Mouse (Mus musculus): ENCODE measurements around the gene Dnmt3l.
"Not testable (repeated sequence)": the region's sequence is repeated elsewhere in the genome, so short reads cannot be mapped to it uniquely, and the experiment has no call there.

Dnmt3l gene

DNA sequence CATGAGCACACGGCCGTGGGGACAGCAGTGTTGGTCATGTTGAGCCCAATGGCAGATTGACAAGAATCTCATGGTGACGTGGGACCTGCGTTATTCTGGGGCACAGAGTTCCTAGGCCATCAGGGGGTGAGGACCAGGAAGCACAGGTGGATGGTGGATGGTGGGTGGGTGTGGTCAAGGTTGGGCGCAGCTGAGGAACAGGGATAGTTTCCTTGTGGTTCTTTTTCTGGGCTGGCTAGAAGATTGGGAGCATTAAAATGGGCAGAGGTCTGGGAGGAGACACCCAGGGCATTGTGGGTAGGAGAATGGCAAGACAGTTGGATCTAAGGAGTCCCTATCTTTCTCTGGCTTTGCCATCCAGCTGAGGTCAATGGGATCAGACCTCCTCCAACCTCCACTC is at the start of gene Dnmt3l:
TSS of gene Dnmt3l (plus strand) at position 301 of the 400 bp plus-strand sequence.
- DNase-seq (ENCODE audit: low spot score) = no peak

DNA sequence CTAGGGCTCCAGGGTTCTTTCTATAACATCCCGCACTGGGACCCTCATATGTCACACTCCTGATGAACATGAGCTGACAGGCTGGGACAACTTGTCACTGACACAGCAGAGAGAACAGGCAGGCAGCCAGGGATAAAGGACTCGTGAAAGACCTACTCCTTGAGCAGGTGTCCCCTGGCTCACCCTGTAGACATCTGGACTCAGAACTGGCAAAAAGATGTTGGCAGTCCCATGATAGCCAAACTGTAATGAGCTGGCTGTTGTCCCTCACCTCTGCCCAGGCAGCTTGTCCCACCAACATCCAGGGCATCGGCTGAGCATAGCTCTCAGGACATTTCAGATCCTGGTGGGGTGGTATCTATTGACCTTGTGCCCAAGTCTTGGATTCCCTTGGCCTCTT is 46.1 kb upstream of the Dnmt3l start:
- no peak for DNase-seq (ENCODE audit: low spot score)

DNA sequence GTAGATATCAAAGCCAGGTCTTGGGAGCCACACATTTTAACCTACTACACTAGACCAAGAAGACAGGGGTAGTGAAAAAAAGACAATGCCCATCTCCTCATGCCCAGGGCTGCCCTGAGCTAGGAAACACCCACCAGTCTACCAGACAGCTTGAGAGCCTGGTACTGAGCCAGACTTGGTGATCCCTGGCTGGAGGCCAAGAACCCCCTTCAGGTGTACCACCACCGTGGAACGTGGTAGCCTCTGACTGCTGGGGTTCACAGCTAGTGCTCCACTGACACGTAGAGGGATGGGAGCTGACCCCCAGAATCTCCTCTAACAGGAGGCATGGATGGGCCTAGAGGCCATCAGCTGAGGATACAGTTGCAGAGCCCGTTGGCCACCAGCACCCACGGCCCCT is 41.5 kb upstream of the Dnmt3l start:
- no peak for DNase-seq (ENCODE audit: low spot score)

DNA sequence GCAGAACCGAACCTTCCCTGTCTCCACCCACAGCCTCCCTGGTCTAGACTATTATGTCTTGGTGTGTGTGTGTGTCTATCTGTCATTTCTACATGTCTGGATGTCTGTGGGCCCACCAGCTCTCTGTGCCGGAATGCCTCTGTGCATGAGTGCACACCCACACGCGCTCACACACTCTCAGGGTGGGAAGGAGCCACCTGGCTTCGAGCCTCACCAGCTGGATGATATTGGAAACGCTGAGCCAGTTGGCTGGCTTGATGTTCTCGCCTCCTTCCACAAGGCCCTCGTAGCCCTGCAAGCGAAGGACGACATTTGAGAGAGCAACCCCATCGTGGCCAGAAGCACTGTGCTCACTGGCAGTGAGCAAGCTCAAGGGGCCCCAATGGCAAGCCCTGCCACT is 40.0 kb upstream of the Dnmt3l start:
- no peak for DNase-seq (ENCODE audit: low spot score)

DNA sequence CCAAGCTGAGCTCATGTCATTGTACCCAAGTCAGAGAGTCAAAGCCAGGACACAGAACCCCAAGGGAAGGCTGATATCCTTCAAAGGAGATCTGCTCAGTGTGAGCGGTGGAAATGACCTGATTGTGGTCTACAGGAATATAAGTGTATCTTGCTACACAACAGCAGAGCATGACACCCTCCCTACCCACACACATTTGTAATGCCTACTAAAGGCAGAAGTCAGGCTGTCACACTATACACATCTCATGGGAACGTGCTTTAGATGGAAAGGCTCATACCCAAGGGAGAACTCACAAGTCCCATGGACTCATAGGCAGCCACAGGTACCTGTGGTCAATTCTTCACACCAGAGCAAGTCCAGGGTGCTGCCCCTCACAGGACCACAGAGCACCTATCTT is 39.4 kb upstream of the Dnmt3l start:
- no peak for DNase-seq (ENCODE audit: low spot score)

DNA sequence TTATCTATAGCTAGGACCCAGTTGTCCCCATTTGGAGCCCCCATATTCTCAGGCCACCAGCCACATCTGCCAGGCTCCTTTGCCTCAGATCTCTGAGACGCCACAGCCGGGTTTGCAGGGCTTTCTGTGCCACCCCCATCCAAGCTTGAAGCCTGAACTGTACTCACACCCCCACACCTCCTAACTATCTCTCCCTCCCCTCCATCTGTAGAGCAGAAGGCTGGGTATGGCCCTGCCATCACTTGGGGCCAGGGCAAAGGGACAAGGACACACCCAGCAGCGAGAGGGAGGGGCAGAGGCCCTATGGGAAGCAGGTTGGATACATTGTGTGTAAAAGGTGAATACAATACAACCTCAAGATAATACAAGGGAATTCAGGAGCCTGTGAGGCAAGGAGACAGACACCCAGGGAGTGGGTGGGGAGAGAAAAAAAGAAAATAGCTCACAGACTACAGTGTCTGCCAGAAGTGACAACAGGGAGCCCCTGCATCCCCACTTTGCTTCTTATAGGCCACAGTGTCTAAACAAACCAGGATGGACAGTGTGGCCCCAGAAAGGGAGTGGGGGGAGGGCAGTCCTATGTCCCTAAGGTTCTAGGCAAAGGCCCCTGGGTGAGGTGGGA is 37.2 kb upstream of the Dnmt3l start:
- no peak for DNase-seq (ENCODE audit: low spot score)

DNA sequence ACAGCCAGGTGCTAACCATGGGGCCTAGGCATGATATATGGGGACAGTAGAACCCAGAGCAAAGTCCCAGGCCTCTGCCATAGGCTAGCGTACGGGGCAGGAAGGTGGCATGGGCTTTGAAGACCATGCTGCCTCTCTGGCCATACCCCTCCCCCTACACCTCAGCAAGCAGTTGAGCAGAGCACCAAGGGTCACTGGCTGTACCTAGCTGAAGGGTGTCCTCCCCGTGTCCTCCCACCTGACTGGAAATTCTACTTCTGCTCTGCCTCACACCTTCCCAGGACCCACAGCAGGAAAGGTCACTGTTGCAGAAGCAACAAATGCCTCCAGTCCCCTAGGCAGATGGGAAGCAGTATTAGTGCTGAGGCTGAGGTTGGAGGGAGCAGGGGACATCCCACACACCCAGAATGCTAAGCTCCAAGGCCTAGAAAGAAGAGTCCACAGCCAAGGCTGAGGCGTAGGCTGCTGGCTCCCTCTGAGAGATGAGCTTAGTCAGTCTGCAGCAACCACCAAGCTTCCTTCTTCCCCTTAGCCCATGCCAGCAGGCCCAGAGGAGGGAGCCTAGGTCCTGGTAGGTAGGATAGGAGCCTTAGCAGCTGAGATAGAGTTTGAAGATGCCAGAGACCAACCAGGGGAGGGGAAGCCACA is 35.8 kb upstream of the Dnmt3l start:
- no peak for DNase-seq (ENCODE audit: low spot score)

DNA sequence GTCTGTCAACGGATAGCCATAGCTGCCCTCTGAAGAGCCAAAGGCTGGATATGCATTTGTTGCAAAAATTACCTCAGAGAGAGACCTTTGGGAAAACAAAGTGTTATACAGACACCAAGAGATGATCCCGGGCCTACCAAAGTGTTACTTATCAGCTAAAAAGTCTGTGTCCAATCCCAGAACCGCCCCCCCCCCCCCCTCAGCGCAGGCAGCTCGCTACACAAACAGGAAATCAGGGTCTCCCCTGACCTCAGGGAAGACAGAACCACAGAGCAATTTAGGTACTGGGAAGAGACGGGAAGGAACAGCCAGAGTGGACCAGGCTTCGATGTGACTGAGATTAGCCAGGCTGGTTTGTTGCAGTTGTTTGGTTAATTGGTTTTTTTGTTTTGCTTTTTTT is 34.5 kb upstream of the Dnmt3l start:
- DNase-seq (ENCODE audit: low spot score) = no peak

DNA sequence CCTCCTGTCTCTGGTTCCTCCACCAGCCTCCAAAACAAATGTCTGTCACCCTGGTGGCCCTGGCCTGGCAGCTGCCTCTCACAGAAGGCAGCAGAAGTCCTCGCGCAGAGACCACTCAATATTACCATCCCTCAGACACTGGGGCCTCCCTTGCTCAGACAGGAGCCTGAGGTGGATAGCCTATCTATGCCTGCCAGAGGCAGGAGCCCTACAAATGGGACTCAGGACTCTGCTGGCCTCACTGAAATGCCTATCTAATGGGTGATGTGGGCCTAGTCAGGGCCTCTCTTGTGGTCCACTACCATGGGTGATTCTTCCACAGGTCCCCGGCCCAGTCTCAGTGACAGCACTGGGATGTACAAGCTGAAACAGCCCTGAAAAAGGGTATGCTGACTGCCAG is 33.6 kb upstream of the Dnmt3l start:
- DNase-seq (ENCODE audit: low spot score) = no peak

DNA sequence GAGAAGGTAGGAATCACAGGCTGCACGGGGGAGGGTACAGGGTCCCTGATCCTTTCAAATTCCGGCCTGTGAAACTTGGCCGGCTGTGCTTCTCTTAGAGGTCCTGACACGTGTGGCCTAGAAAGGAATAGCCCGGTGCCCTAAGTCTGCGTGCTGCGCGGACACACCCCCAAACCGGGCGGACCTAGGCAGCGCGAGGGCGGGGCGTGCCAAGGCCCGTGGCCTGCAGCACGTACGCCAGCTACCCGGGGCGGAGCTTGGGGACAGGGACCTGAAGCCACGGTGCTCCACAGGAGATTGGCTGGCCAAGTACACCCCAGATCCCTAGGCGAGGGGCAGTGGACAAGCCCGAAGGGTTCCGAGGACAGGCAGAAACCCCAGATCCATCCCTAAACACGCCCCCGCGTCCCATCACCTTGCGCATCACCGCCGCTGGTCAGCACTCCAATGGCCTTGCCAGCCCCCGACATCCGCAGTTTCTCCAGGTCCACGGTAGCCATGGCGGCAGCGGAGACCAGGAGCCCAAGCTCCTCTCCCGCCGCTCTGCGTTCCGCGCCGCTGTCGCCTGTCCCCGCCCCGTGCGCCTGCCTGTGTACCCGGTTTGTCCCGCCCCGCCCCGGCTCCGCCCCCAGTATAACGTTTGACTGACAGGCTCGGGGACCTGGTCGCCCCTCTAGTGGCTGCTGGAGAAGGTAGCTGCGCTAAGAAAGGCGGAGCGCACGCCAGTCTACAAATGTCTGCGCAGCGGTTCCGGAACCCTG is 32.4 kb upstream of the Dnmt3l start:
- DNase-seq (ENCODE audit: low spot score) = peak; percentile 96

DNA sequence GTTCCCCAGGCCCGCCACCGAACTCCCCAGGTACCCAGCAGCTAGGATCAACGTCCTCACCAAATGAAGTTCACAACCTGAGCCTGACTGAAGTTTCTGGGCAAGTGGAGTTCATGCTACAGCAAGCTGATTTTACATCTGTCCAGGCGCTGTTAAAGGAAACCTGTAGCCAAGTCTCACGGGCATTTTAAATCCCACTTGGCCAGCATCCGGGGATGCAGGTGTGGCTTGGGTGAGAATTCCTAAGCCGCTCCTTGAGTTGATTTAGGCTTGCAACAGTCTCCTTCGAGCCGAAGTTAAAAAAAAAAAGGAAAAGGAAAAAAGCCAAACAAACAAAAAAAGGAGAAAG is 31.8 kb upstream of the Dnmt3l start, which contains the start of gene Pfkl:
TSS of gene Pfkl (minus strand) at position 139 of the 349 bp plus-strand sequence.
- no peak for DNase-seq (ENCODE audit: low spot score)

DNA sequence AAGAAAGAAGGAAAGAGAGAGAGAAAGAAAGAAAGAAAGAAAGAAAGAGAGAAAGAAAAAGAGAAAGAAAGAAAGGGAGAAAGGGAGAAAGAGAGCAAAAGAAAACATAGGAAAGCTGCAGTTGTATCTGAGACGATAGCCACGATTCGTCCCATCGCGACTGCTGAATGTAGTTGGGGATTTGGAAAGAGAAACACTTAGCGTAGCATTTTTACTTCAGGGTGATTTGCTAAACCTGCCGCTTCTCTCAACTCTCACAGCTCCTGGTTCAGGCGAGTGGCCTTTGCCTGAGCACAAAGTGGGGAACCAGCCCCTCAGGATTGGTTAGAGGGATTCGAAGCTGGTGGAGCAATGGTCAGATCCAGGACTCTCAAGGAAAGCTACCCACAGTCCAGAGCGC is 31.4 kb upstream of the Dnmt3l start:
- DNase-seq (ENCODE audit: low spot score) = no peak

DNA sequence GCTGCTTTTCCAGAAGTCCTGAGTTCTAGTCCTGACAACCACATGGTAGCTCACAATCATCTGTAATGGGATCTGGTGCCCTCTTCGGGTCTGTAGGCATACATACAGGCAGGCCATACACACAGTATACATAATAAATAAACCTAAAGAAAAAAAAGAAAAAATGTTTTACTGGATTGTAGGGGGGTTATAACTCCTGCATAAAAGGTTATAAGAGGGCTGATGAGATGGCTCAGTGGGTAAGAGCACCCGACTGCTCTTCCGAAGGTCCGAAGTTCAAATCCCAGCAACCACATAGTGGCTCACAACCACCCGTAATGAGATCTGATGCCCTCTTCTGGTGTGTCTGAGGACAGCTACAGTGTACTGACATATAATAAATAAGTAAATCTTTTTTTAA is 30.6 kb upstream of the Dnmt3l start:
- not testable (repeated sequence) for DNase-seq (ENCODE audit: low spot score)

DNA sequence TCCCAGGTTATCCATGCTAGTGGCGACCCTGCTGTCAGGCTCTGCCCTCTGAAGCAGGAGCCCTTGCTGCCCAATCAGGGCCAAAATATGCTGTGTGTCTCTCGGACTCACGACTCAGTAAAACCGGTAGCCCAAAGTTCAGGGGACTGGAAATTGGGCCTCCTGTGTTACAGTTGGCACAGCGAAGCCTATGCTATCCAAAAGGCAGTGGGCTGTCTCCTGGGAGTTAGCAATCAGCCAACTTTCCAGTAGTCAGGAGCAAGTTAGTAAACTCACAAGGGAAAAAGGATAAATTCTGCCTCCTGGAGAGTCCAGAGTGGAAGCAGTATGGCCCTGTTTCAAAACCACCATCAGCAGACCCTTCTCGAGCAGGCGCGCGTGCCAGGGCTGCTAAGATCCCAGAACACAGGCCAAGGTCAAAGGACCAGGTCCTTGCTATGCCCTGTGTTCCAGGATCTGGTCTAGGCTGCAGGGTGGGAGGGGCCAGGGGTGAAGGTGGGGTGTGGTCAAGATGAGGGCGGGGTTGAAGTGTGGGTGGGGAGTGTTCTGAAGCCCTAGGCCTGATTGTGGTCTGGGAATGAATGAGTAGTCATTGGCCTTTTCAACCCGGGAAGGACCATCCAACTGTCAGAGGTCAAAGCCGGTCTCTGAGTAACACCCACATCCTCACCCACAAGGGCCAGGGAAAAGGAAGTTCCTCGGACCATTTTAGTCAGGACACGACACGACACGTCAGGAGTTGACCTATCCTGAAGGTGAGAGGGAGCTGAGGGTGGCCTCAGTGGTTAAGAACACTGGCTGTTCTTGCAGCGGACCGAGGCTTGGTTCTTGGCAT is 28.9 kb upstream of the Dnmt3l start:
- no peak for DNase-seq (ENCODE audit: low spot score)

DNA sequence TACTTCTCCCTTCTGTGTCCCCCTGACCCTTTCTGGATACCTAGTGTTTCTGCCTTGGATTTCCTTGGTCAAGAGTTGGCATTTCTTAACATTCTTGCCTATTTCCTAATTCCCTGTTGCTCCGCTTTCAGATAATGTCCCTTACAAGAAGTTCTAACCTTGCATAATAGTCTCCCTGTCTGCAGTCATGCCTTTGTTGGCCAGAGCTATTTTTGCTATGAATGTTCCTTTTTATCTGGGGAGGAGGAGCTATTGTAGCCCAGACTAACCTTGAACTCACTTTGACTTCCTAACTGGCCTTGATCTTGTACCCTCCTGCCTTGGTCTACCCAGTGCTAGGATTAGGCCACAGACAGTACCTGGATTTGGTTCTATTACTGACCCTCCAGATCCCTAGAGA is 26.3 kb upstream of the Dnmt3l start:
- peak; percentile 42 for DNase-seq (ENCODE audit: low spot score)

DNA sequence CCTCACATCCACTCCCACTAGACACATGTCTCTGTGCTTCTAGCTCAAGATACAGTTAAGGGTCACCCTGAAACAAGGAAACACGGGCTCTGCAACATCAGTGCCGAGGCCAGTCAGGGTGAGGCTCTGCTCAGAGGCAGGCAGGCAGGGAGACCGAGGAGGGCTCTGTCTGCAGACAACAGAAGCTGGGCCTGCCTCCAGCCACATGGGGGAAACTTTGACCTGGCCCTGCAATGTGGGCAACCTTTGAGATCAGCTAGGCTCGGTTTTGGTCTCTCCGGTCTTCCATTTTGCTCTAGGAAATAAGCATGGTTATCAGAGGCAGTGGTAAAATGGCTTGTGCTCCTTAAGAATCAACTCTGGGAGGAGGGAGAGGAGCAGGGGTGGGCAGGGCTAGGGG is 25.4 kb upstream of the Dnmt3l start:
- no peak for DNase-seq (ENCODE audit: low spot score)

DNA sequence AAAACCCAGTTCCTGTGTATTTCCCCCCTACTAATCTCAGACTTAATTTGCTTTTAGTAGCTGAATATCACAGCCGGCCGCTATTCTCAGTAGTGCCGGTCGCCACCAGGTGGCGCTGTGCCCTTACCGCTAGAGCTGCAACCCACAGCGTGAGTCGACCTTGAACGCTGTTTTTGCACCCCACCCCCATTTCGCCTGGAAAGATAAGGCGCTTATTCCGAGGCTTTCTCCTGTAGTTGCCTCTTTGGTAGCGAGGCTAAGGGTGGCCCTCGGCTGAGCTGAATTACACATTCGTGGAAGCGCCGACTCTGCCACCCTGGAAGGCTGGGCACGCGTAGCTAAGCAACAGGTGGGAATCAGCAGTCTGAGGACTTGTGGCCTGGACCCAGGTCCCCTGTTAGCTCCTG is 22.9 kb upstream of the Dnmt3l start:
- peak; percentile 53 for DNase-seq (ENCODE audit: low spot score)

DNA sequence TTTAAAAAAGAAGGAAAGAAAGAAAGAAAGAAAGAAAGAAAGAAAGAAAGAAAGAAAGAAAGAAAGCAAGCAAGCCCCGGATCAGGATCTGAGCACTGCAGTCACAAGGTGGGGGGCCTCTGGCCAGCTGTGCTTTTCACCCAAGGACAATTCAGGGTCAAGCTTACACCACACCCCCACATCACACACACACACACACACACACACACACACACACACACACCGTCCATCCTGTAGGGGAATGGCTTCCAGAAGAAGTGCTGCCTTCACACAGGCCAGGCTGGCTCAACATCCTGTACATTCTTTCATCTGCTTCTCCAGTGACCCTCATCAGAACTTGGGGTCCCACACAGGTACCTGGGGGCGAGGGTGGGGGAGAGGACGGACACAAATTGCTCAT is 22.5 kb upstream of the Dnmt3l start:
- no peak for DNase-seq (ENCODE audit: low spot score)

DNA sequence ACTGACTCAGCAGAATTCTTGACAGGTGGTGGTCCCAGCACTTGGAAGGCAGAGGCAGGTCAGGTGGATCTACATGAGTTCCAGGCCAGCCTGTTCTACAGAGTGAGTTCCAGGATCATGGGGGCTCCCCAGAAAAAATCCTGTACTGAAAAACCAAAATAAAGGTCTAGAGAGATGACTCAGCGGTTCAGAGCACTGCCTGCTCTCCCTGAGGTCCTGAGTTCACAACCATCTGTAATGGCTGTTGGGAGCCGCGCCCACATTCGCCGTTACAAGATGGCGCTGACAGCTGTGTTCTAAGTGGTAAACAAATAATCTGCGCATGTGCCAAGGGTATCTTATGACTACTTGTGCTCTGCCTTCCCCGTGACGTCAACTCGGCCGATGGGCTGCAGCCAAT is 21.8 kb upstream of the Dnmt3l start:
- not testable (repeated sequence) for DNase-seq (ENCODE audit: low spot score)

DNA sequence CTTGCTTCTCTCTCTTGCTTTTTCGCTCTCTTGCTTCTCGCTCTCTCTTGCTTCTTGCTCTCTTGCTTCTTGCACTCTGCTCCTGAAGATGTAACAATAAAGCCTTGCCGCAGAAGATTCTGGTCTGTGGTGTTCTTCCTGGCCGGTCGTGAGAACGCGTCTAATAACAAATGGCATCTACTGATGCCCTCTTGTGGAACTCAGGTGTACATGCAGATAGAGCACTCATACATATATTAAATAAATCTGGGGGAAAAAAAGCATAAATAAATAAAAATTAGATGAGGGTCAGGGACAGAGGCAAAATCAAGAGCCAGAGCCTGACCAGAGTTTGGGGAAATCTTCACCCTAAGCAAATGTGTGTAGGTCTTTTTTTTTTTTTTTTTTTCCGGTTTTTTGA is 16.3 kb upstream of the Dnmt3l start:
- not testable (repeated sequence) for DNase-seq (ENCODE audit: low spot score)

DNA sequence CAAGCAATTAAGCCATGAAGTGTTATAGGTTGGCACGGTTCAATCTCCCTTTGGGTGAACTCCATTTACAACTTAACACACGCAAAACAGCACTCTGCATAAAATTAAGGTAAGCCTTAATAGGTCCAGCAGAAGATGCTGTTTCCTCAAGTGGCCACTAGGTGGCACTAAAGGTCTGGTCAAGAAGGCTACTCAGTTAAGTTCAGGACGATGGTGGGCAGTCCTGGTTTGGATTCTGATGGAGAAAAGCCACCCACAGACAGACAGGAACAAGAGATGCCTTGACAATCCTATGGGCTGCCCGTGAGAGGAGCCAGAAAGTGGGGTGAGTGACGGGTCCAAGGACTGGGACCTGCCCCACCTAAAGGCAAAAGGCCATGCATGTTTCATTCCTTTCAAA is 13.6 kb upstream of the Dnmt3l start:
- DNase-seq (ENCODE audit: low spot score) = peak; percentile 74

DNA sequence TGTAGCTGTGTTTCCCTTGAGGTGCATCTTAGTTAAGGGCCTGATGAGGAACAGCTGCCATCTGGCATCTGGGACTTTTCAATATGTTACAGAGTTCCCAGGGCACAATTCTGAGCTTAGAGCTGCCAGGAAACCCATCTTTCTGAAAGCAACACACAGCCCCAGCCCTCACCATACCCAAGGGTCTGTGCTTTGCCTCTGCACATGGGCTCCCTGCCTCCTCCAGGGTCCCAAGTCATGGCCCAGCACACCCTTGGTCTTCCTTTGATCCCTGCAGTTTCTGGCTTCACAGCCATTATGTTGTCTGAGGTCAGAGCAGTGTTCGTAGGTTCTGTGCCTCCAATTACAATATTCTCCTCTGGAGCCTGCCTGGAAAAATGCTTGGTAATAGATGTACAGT is 12.7 kb upstream of the Dnmt3l start:
- no peak for DNase-seq (ENCODE audit: low spot score)

DNA sequence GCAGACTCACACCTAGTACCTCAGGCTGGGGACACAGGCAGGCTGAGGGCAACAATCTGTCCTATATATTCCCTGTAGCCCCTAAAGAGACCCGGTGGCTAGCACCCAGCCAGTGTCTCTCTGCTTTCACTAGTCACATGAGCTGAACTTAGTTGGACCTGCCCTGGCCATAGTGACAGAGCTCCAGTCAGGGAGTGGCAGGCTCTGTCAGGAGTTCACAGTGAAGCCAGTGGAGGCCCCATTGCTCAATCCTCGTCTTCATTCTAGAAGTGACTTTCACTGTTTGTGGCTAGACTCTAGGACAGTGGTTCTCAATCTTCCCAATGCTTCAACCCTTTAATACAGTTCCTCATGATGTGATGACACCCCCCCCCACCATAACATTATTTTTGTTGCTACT is 9.8 kb upstream of the Dnmt3l start:
- DNase-seq (ENCODE audit: low spot score) = no peak

Data from lung, postnatal 25 days (tissue).